Mouse (Mus musculus) megakaryocyte, adult 5-6 weeks (primary cell): ENCODE measurements around the gene Anks4b. TPM values are rescaled to one million over a fixed set of nuclear protein-coding genes. Genes with fewer than 3 reads are reported as not detected.

ENCODE experiments used
- ATAC-seq: 2 replicates; pipeline ENCODE4 v1.8.0; 2016; ENCODE audit warnings: mild to moderate bottlenecking, inconsistent platforms; ENCODE audit not compliant: poor library complexity, severe bottlenecking
- total RNA-seq, 2 experiments: library from RNA; stranded (forward) in 1 of 2; stranded (reverse) in 1 of 2; fragments of 153-499, 151-499 nt in 1 of 2; fragments of 221-1000, 200-1000 nt in 1 of 2; gene quantifications; 2 replicates each; pipeline versions ENCODE4 v1.2.3 to v1.2.4; 2015 to 2017

Anks4b gene
- total RNA-seq, 2 experiments from 2014 or later, result not detected

- ATAC-seq, result no peak
These were observed 15.3 kb downstream of the Anks4b start for GRCm38 (mm10) chr7:120188946-120189345.

GRCm38 (mm10) chr7:120189369-120190149 lies 15.9 kb downstream of the Anks4b start:
- ATAC-seq, result no peak

- ATAC-seq, result no peak
These were observed 16.6 kb downstream of the Anks4b start for GRCm38 (mm10) chr7:120190150-120190665.

DNA sequence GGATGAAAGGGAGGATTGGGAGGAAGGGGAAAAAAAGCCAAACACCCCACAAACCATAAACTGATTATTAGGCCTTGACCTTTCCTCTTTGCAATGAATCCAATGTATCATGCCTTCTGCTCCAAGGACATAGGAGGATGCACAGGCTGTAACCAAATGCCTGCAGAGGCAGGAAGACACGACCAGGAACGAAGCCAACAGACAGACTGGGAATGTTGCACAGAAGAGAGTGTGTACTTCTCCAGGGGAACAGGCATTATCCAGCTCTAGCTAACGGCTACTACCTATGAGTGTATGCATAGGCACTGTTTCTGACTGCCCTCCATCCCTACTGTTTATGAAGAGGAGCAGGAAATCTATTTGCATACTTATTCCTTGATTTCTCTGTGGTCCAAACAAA lies 18.5 kb downstream of the Anks4b start:
- no peak for ATAC-seq

GRCm38 (mm10) chr7:120192816-120193215 lies 19.2 kb downstream of the Anks4b start:
- ATAC-seq, result no peak

- ATAC-seq, result no peak
These were observed 21.5 kb downstream of the Anks4b start for GRCm38 (mm10) chr7:120195207-120195606.

DNA sequence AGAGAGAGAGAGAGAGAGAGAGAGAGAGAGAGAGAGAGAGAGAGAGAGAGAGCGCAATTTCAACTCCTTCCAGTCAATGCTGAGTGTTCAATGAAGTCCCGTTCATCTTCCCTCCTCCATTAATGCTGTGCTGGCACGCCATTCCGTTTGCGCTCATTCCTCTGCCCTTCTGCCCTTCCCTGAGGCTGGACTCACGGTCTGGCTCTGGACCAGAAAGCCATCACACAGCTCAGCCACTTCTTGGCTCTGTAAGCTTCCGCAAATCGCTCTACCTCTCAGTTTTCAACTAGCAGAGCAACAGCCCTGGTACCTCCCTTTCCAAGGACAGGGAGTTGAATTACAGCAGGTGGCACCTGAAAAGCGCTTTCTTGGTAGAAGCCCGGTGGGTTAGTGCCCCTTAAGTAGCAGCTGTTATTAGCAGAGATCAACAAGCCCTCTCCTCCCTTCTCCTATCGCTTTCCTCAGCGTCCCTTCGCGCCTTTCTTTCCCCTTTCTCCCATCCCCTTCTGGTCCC lies 27.6 kb downstream of the Anks4b start:
- no peak for ATAC-seq

DNA sequence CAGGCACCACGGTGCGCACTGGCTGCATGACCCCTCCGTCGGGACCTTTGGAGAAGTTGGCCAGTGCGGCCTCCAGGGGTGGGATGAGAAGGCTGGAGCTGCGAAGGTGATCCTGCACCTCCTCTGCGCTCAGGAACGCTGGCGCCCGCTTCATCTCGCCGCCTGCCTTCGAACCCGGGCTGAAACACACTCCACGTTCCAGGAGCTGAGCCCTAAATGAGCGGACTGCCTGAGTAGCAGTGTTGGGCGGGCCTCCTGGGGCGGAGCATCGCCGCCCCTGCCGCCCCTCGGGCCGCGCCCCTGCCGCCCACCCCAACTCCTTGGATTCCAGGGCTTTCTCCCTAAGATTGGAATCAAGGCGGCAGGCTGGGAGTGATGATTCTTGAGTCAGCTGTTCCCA lies 28.1 kb downstream of the Anks4b start, which contains the start of gene Crym:
Gene Crym, minus strand, starts transcription at position 341 of the 400 bp plus-strand sequence.
- ATAC-seq, result no peak

GRCm38 (mm10) chr7:120203789-120204188 lies 30.1 kb downstream of the Anks4b start, which contains the start of gene Abca14:
Gene Abca14, plus strand, starts transcription at chr7:120203961.
- ATAC-seq, result peak; percentile 76

DNA sequence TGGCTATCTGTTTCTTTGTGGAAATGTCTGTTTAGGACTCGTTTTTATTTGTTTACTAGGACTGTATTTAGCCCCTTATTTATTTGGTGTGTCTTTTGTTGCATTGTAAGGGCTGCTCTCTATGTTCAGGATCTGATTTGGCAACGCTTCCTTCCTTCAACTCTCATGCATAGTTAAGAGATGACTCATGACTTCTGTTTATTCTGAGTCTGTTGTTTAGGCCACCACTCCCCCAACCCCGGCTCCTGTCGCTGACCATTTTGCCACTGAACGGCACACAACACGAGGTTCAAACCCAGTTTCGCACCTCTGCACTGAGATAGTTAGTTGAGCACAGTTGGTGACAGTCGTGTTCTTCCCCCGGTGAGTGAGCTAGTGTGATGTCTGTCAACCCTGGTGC lies 32.3 kb downstream of the Anks4b start:
- peak; percentile 36 for ATAC-seq

- ATAC-seq, result no peak
These were observed 54.9 kb downstream of the Anks4b start for GRCm38 (mm10) chr7:120228541-120228940.

Other genes with a start within 250 kb of the Anks4b start
- not detected in 2 replicates for gene Dnah3, start 78.6 kb upstream of the Anks4b start, total RNA-seq (2015)
- not detected in 2 replicates for gene Dnah3, start 78.6 kb upstream of the Anks4b start, total RNA-seq (2017)
- 10.4 and 12.8 TPM in 2 replicates for gene Tmem159, start 71.5 kb upstream of the Anks4b start, total RNA-seq (2015)
- 7.9 and 11.1 TPM in 2 replicates for gene Tmem159, start 71.5 kb upstream of the Anks4b start, total RNA-seq (2017)
- not detected in 2 replicates for gene Zp2, start 28.6 kb upstream of the Anks4b start, total RNA-seq (2015)
- gene Zp2, start 28.6 kb upstream of the Anks4b start, total RNA-seq (2017), result not detected in 2 replicates
- gene Crym, start 28.3 kb downstream of the Anks4b start, total RNA-seq (2015), result not detected in 2 replicates
- gene Crym, start 28.3 kb downstream of the Anks4b start, total RNA-seq (2017), result not detected in 2 replicates
- gene Abca14, start 30.1 kb downstream of the Anks4b start, total RNA-seq (2015), result not detected in 2 replicates
- not detected in 2 replicates for gene Abca14, start 30.1 kb downstream of the Anks4b start, total RNA-seq (2017)
- gene Abca15, start 154.8 kb downstream of the Anks4b start, total RNA-seq (2015), result not detected in 2 replicates
- gene Abca15, start 154.8 kb downstream of the Anks4b start, total RNA-seq (2017), result not detected in 2 replicates
- not detected in 2 replicates for gene Abca16, start 235.8 kb downstream of the Anks4b start, total RNA-seq (2015)
- gene Abca16, start 235.8 kb downstream of the Anks4b start, total RNA-seq (2017), result not detected in 2 replicates